Mouse (Mus musculus): ENCODE data around the gene Gli3.

The Gli3 gene

DNA sequence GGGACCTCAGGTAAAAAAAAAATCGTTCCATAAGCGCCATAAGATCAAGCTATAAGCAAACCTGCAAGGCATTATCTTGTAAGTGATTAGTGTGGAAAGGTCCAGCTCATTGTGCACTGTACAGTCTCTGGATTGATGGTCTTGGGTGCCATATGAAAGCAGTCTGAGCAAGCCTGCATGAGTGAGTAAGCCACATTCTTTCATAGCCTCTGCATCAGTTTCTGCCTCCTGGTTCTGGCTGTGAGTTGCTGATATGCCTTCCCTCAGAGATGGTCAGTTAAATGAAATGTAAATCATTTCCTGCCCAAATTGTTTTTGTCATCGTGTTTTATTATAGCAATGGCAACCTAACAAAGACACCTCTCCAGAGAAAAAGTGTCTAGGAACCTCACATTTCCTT, 98.4 kb downstream of the Gli3 start:
- DNase-seq, result no peak

GRCm38 (mm10) chr13:15570908-15571568, 108.0 kb downstream of the Gli3 start:
- DNase-seq, result no peak

DNA sequence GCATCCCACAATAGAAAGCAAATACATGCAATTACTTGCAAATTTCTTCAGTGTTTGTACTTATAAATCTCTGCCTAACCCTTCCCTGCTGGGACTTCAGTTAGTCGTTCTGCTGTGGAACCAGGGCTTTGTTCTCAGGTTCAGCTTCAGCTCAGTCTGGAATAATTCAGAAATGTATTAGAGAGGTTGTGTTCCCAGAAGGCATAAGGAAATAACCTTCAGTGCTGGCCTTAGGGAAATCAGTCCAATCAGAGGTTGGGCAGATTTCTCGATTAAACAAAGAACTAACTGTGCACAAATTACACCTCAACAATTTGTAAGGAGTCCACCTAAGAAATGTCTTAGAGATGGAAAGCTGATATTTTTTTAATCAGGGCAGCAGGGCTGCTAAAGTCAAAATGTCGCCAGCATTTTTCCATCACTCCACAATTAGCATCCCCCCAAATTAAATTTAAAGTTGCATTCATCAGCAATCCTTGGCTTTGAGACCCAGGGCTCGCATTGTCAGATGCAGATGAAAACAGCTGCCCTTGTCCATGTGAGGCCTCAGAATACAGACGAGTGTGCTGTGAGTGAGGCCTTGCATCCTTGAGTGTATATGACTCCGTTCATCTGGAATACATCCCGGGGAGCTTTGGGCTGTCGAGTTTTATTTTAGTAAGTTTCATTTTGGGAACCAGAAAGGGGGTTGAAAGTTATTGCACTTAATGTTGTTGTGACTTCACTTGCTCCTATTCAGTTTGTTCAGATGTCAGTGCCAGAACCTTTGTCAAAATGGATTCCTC, 114.3 kb downstream of the Gli3 start:
- DNase-seq, result no peak

DNA sequence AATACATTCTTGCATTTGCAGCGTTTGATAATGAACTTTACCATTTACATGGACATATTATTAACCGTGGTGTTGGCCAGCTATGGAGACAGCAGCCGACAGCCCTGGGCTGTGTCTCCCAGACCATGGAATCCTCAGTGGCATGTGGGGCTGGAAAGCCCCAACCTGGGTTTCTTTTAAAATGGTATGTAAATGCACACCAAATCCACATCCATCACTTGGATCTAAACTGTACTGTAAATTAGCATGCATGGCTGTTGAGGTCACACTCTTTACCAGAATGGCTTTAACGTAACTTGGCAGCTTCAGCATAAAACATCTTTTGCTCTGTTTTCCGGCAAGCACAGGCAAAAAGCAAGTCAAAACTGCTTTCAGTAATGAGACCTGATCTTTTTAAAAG, 117.4 kb downstream of the Gli3 start:
- no peak for DNase-seq

- no peak for DNase-seq
These were observed 122.9 kb downstream of the Gli3 start for GRCm38 (mm10) chr13:15585941-15586340.

- no peak for DNase-seq
These were observed 125.5 kb downstream of the Gli3 start for GRCm38 (mm10) chr13:15588278-15589272.

GRCm38 (mm10) chr13:15590326-15590933, 127.4 kb downstream of the Gli3 start:
- DNase-seq, result no peak

GRCm38 (mm10) chr13:15596667-15597066, 133.6 kb downstream of the Gli3 start:
- no peak for DNase-seq

DNA sequence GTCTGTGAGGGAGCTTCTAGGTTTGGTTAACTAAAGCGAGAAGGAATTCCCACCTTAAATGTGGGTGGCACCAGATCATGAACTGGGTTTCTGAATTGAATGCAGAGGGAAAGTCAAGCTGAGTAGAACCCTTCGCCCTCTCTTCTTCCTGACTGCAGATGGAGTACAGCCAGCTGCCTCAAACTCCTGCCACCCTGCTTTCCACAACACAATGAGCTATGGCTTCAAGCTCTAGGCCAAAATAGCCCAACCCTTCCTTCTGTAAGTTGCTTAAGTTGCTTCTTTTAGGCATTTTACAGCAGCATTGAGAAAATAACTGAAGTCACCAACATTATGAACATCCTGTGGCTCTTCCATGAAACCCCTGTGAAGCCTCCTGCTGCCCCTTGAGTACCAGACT, 136.7 kb downstream of the Gli3 start:
- no peak for DNase-seq

DNA sequence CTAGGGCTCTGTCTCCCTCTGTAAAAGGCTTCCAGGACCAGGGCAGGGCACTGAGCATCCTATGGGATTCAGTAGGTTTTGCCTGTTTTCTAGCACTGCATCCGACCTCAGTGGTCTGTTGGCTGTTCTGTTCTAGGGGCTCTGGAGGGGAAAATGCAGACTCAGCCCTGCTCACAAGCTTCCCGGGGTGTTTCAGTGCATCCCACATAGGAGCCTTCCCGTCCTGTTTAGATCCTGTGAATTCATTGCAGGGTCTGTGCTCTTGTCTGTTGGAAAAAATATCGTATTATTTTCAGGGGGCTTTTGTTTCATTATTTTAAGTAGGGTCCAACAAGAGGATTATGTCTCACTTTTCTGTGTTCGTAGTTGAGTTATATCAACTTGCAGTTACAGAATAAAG, 139.1 kb downstream of the Gli3 start:
- DNase-seq, result no peak

DNA sequence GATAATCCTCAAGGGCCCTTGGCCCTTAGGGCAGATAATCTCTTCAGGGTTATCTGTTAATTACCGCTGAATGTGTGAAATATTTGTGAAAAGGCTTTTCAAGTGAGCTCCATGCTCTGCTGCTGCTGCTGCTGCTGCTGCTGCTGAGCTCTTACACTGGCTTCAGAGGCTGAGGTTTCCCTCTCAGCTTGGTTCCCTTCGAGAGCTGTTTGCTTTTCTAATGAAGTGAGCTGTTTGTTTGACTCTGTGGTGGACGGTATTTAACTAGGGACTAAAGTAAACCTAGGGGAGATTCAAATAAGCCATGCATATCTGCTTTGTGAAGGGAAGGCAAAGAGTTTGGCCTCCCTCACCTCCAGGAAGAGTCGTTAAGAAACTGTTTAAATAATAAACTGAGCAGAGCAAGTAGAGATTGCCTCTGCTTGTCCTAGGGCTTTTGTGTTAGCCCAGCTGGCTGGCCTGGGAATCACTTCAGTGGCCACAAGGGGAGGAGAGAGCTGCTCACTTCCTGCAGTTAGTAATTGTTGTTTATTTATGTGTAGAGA, 139.7 kb downstream of the Gli3 start:
- DNase-seq, result no peak

- DNase-seq, result no peak
These were observed 141.0 kb downstream of the Gli3 start for GRCm38 (mm10) chr13:15604074-15604473.

DNA sequence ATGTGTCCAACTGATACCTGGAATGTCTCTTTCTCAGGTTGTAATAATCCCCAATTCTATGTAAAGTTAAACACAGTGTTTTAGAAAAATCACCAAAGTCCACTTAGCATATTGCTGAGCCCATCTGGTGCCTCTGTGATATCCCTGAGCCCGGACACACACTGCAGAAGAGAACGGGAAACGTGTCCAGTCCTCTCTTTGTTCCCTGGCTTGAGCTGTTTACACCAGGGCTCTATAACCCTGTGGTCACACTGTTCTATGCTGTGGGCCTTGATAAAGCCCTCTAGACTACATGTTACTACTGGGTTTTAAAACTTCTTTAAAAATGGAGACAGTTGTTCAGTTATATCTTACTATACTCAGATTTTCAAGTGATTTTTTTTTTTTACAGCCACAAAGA, 154.4 kb downstream of the Gli3 start:
- no peak for DNase-seq

- no peak for DNase-seq
These were observed 155.1 kb downstream of the Gli3 start for GRCm38 (mm10) chr13:15618051-15618692.

- no peak for DNase-seq
These were observed 158.0 kb downstream of the Gli3 start for GRCm38 (mm10) chr13:15621009-15621408.

DNA sequence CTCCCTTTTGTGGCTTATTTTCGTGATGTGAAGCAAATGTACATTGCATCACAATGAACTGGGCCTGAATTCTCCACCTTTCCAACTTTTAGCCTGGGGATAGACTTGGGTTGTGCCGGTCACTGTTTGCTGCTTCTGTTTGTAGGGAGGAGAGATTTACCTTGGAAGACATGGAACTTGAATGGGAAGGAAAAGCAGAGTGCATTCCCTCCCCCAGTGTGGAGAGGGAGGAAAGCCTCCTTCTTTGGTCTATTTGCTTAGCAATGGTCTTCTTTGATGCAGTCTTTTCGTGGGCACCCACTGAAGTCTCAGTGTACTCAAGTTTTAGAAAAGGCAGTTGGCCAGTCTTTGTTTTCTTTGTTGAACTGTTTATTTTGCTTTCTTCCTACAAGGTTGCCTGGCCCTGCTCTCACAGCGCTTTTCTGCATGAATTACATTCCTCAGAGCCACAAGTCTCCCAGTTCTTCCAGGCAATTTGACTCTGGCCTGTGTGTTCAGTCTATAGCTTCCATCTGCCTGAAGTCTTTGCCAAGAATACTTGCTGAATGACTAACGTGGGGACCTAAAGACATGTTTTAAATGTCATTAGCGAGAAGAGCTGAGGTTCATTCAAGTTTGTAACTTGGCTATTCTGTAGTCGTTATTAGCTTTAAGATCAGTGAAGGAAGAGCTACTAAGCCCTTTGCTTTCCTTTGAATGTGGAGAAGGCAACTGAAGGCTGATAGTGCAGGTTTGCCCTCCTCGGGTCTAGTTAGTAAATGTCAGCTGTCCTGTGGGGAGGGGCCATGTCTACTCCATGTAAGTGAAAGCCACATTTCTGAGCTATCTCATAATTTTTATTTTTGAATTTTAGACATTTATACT, 161.7 kb downstream of the Gli3 start:
- DNase-seq, result no peak

- DNase-seq, result no peak
These were observed 178.5 kb downstream of the Gli3 start for GRCm38 (mm10) chr13:15641548-15641947.

- DNase-seq, result no peak
These were observed 197.5 kb downstream of the Gli3 start for GRCm38 (mm10) chr13:15660502-15660901.

DNA sequence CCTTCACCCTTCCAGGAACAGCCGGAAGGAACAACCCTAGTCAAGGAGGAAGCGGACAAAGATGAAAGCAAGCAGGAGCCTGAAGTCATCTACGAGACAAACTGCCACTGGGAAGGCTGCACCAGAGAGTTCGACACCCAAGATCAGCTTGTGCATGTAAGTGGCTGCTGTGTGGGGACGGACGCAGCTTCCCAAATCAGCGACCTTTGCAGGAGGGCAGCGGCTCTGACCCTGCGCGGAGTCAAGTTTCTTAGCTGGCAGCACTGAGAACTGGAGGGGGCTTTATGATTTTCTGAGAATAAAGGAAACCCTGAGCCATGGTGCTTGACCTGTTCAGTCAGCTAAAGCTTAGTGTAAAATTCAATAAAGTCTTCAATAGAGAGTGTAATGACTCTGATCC, 199.3 kb downstream of the Gli3 start:
- DNase-seq, result no peak

GRCm38 (mm10) chr13:15664580-15665201, 201.7 kb downstream of the Gli3 start:
- DNase-seq, result no peak

DNA sequence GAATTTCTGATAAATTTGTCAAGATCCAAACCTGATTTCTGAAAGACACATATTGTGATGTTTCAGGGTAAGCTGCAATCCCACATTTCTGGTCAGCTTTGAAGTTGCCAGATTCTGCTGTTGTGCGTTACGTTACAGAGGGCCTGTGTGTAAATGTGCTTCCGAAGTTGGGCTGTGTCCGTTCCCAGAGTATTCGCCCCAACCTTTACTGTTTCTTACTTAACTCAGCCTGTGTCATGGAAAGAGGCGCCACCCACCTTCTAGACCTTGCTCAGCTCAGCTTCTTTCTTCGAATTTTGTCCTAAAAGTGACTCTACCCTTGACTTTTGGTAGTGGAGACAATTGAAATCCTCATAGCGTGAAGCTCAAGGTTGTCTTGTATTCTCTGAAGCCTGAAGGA, 202.5 kb downstream of the Gli3 start:
- DNase-seq, result no peak

Data from thymus, adult 18-20 months (tissue).